Mouse (Mus musculus): ENCODE results near the gene Umodl1.

DNA sequence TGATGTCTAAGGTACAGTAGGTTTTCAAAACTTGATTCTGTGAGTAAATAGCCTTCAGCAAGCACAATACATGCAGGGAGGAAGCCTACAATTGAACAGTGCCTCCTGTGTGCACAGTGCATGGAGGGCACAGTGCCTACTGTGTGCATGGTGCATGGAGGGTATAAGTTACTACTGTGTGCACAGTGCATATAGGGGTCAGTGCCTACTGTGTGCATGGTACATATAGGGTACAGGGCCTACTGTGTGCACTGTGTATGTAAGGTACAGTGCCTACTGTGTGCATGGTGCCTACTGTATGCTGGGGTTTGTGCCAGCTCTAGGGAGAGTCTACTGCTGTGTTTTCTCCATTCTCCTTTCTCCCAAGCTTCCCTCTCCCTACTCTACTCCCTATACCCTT lies 40.2 kb upstream of the Umodl1 start:
- TF ChIP-seq CTCF (IDR thresholded peaks at IDR 0.05; ENCODE audit: control insufficient read depth, insufficient read depth, insufficient read length) (no peak), USF1 (IDR thresholded peaks at IDR 0.05; ENCODE audit: low read depth) (no peak), MAX (IDR thresholded peaks at IDR 0.05) (no peak), MYOG (IDR thresholded peaks at IDR 0.05; ENCODE audit: control insufficient read depth, extremely low read depth, insufficient read length) (no peak), MYOD1 (IDR thresholded peaks at IDR 0.05; ENCODE audit: control insufficient read depth, insufficient read length, low read depth) (no peak), FOSL1 (IDR thresholded peaks at IDR 0.05; ENCODE audit: insufficient read depth, low read length, poor library complexity, severe bottlenecking) (no peak), CEBPB (IDR thresholded peaks at IDR 0.05; ENCODE audit: low read depth) (no peak)

All from C2C12 (cell line).